Comparison of ENCODE assay signal across 14 mouse cellular contexts in genomic region chr2:29174887-29175286, GRCm38 (mm10).
"Had no signal": no experiment of that assay in that cellular context is flagged by ENCODE, and none has a peak within 500 bp of the region (broad histone marks: within the 10 kb centered on the region; RNA-seq: fewer than 3 reads in every experiment).

No protein-coding gene starts in this region.

- H3K4me2 ChIP-seq: limb, embryonic 12.5 days; liver, embryonic 13.5 days; midbrain, embryonic 13.5 days; stomach, embryonic 15.5 days had no signal

- H3K27me3 ChIP-seq: limb, embryonic 12.5 days; liver, embryonic 13.5 days; midbrain, embryonic 13.5 days; stomach, embryonic 15.5 days had no signal

- H3K9me3 ChIP-seq: limb, embryonic 12.5 days; liver, embryonic 13.5 days; midbrain, embryonic 13.5 days; stomach, embryonic 15.5 days had no signal

- ATAC-seq: liver, postnatal 0 days; midbrain, embryonic 13.5 days had no signal

- DNase-seq: kidney, adult 9 months; kidney, postnatal 36 days; liver; liver, embryonic 13.5 days; liver, postnatal 0 days; lung, postnatal 10 days; right cerebral cortex, postnatal 14 days; thymus, adult 2 months; thymus, postnatal 25 days had no signal

- H3K4me1 ChIP-seq: limb, embryonic 12.5 days; liver, embryonic 13.5 days; midbrain, embryonic 13.5 days; stomach, embryonic 15.5 days had no signal

- H3K4me3 ChIP-seq: layer of hippocampus, adult 2 months; limb, embryonic 12.5 days; liver, embryonic 13.5 days; midbrain, embryonic 13.5 days; stomach, embryonic 15.5 days had no signal

- H3K9ac ChIP-seq: limb, embryonic 12.5 days; liver, embryonic 13.5 days; liver, postnatal 0 days; midbrain, embryonic 13.5 days; stomach, embryonic 15.5 days had no signal

- H3K27ac ChIP-seq: kidney, postnatal 0 days; layer of hippocampus, adult 2 months; limb, embryonic 12.5 days; liver, embryonic 13.5 days; midbrain, embryonic 13.5 days; stomach, embryonic 15.5 days had no signal
